Mouse (Mus musculus): Measurements from ENCODE around the gene Donson.

The Donson gene

GRCm38 (mm10) chr16:91640171-91640570 lies 48.4 kb downstream of the Donson start:
- no peak for DNase-seq (ENCODE audit: low read depth, low spot score)

GRCm38 (mm10) chr16:91639636-91640035 lies 48.9 kb downstream of the Donson start:
- DNase-seq (ENCODE audit: low read depth, low spot score), result no peak

- DNase-seq (ENCODE audit: low read depth, low spot score), result no peak
These were observed 49.4 kb downstream of the Donson start for GRCm38 (mm10) chr16:91639161-91639560.

DNA sequence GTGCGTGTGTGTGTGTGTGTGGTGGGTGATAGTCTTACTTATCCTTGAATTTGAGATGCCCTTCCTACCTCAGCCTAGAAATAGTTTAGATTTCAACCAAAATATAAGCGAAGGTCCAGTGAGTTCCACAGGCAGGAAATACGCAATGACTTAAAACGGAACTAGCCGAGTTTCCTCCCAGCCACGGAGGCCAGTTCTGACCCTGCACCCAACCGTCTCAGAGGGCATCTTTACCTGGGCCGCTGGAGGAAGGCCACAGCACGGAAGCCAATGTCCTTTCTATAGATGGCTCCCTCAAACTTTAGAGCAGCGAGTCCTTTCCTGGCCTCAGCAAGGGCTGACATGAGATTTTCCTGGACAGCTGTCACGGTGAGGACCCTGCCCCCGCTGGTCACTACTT lies 54.9 kb downstream of the Donson start:
- DNase-seq (ENCODE audit: low read depth, low spot score), result no peak

GRCm38 (mm10) chr16:91632940-91633339 lies 55.6 kb downstream of the Donson start:
- DNase-seq (ENCODE audit: low read depth, low spot score), result no peak

DNA sequence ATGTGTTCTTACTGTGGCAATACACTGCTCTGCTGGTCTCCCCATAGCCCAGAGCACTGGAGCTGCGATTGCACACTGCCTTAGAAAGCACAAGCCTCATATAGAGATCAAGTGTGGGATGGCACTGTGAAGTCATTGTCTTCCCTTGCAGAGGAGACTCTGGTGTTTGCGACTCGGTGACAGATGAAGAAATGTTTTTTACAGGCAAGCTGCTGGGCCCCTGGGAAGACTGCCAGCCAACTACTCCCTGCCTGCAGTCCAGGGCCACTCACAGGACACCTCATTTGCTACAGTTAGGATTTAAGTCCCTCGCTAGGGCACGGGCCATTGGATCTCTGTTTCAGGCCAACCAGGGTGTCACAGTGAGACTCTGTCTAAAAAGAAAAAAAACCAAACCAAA lies 56.1 kb downstream of the Donson start:
- DNase-seq (ENCODE audit: low read depth, low spot score), result no peak

GRCm38 (mm10) chr16:91630584-91630983 lies 58.0 kb downstream of the Donson start:
- DNase-seq (ENCODE audit: low read depth, low spot score), result no peak

DNA sequence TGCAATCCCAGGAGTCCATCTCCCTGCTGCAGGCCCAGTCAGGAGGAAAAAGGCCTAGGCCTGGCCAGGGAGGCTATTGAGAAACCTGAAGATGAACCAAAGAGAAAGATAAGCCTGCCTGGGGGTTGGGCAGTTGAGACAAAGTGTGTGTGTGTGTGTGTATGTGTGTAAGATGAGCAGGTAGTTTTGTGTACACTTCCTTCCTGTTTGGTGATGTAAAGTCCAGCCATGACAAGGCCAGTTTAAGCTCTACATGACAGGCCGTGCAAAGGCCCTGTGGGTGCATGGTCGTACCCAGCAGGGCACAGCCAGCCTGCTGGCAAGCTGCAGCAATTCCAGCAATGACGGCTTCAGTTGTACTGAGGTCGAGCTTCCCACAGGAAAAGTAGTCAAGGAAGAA lies 58.8 kb downstream of the Donson start:
- no peak for DNase-seq (ENCODE audit: low read depth, low spot score)

DNA sequence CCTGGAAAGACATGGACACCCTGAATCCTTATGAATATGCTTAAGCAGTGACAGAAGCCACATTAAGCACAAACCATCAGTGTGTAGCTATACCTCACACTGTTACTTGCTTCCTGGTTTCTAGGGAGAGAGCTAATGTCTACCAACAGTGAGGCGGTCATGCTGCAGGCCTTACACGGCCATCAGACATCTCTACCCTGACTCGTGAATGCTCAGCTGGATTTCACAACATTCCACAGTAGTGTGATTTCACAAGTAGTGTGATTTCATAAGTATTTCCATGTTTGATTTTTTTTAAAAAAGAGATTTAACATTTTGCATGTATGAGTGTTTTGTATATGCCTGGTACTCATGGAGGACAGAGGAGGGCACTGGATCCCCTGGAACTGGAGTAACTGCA lies 59.9 kb downstream of the Donson start:
- DNase-seq (ENCODE audit: low read depth, low spot score), result no peak

- no peak for DNase-seq (ENCODE audit: low read depth, low spot score)
These were observed 60.7 kb downstream of the Donson start for GRCm38 (mm10) chr16:91627831-91628230.
